Mouse (Mus musculus): ENCODE measurements around the gene Asgr2. TPM values are rescaled to one million over a fixed set of nuclear protein-coding genes. Genes with fewer than 3 reads are reported as not detected.
A peak's percentile ranks its signal among the peaks of the same experiment; 100 is the strongest.

Gene Asgr2
- polyA plus RNA-seq (2014; fragmentation: Nextera tagmentation; extraction: Ambion mirVana) = not detected in 2 replicates

- no peak for DNase-seq (ENCODE audit: low spot score)
- Histone ChIP-seq H3K9me3 (replicated peaks; ENCODE audit: control insufficient read depth, low read length) (no peaks in the 10 kb centered on the region), H3K36me3 (replicated peaks; ENCODE audit: control insufficient read depth, insufficient read depth, low read depth, low read length) (no peaks in the 10 kb centered on the region), H3K9ac (replicated peaks; ENCODE audit: low read length) (no peak within 1 kb of the TSS), H3K4me3 (ENCODE audit: low read depth, low read length) (no peak within 1 kb of the TSS), H3K27ac (replicated peaks; ENCODE audit: low read depth, low read length) (no peak within 1 kb of the TSS), H3K4me1 (ENCODE audit: control insufficient read depth, insufficient read depth, low read length) (no peaks in the 10 kb centered on the region), H3K27me3 (ENCODE audit: control insufficient read depth, insufficient read depth, low read length) (no peaks in the 10 kb centered on the region), H3K4me2 (ENCODE audit: low read depth, low read length) (no peak within 1 kb of the TSS)
- no peak for ATAC-seq (replicated peaks; ENCODE audit: insufficient number of reproducible peaks, low FRiP score, low TSS enrichment, low read depth)
- WGBS = 78% methylated on average over 12 of the region's 12 CpGs
These were observed at the start of gene Asgr2 for GRCm38 (mm10) chr11:70091986-70092783. Asgr2 (plus strand) TSS chr11:70092644.

- Histone ChIP-seq H3K9ac (replicated peaks; ENCODE audit: low read length) (no peak overlapping the region), H3K4me3 (ENCODE audit: low read depth, low read length) (no peak overlapping the region), H3K4me2 (ENCODE audit: low read depth, low read length) (no peak overlapping the region), H3K36me3 (replicated peaks; ENCODE audit: control insufficient read depth, insufficient read depth, low read depth, low read length) (peaks cover 2% of the 10 kb centered on the region), H3K27ac (replicated peaks; ENCODE audit: low read depth, low read length) (no peak overlapping the region), H3K9me3 (replicated peaks; ENCODE audit: control insufficient read depth, low read length) (no peaks in the 10 kb centered on the region), H3K27me3 (ENCODE audit: control insufficient read depth, insufficient read depth, low read length) (no peaks in the 10 kb centered on the region), H3K4me1 (ENCODE audit: control insufficient read depth, insufficient read depth, low read length) (no peaks in the 10 kb centered on the region)
- 86% methylated on average over 7 of the region's 7 CpGs for WGBS
- ATAC-seq (replicated peaks; ENCODE audit: insufficient number of reproducible peaks, low FRiP score, low TSS enrichment, low read depth) (no peak), DNase-seq (ENCODE audit: low spot score) (no peak)
These were observed 48.8 kb upstream of the Asgr2 start for GRCm38 (mm10) chr11:70043665-70044064.

GRCm38 (mm10) chr11:70045435-70045834, 47.0 kb upstream of the Asgr2 start:
- H3K9me3 ChIP-seq (replicated peaks; ENCODE audit: control insufficient read depth, low read length) = no peaks in the 10 kb centered on the region
- H3K4me1 ChIP-seq (ENCODE audit: control insufficient read depth, insufficient read depth, low read length) = no peaks in the 10 kb centered on the region
- 12% methylated on average over 9 of the region's 9 CpGs for WGBS
- no peak overlapping the region for H3K4me2 ChIP-seq (ENCODE audit: low read depth, low read length)
- no peak; the same call in 1 of the 2 replicates for ATAC-seq (replicated peaks; ENCODE audit: insufficient number of reproducible peaks, low FRiP score, low TSS enrichment, low read depth)
- no peak overlapping the region; the same call in 1 of the 2 replicates for H3K27ac ChIP-seq (replicated peaks; ENCODE audit: low read depth, low read length)
- no peaks in the 10 kb centered on the region for H3K27me3 ChIP-seq (ENCODE audit: control insufficient read depth, insufficient read depth, low read length)
- H3K36me3 ChIP-seq (replicated peaks; ENCODE audit: control insufficient read depth, insufficient read depth, low read depth, low read length) = peaks cover 2% of the 10 kb centered on the region; the same call in 1 of the 2 replicates
- 0 out of 2 replicates have a peak overlapping the region, but pooled peaks have one; percentile 8 for H3K9ac ChIP-seq (replicated peaks; ENCODE audit: low read length)
- DNase-seq (ENCODE audit: low spot score) = no peak
- H3K4me3 ChIP-seq (ENCODE audit: low read depth, low read length) = no peak overlapping the region

- ATAC-seq (replicated peaks; ENCODE audit: insufficient number of reproducible peaks, low FRiP score, low TSS enrichment, low read depth) = no peak
These were observed 43.1 kb upstream of the Asgr2 start for GRCm38 (mm10) chr11:70049366-70049765.

GRCm38 (mm10) chr11:70049816-70050215, 42.6 kb upstream of the Asgr2 start:
- WGBS = 60% methylated on average over 10 of the region's 10 CpGs
- DNase-seq (ENCODE audit: low spot score) = no peak
- ATAC-seq (replicated peaks; ENCODE audit: insufficient number of reproducible peaks, low FRiP score, low TSS enrichment, low read depth) = no peak
- Histone ChIP-seq H3K36me3 (replicated peaks; ENCODE audit: control insufficient read depth, insufficient read depth, low read depth, low read length) (no peaks in the 10 kb centered on the region), H3K4me3 (ENCODE audit: low read depth, low read length) (no peak overlapping the region), H3K4me1 (ENCODE audit: control insufficient read depth, insufficient read depth, low read length) (no peaks in the 10 kb centered on the region), H3K9ac (replicated peaks; ENCODE audit: low read length) (no peak overlapping the region), H3K4me2 (ENCODE audit: low read depth, low read length) (no peak overlapping the region), H3K27ac (replicated peaks; ENCODE audit: low read depth, low read length) (no peak overlapping the region), H3K9me3 (replicated peaks; ENCODE audit: control insufficient read depth, low read length) (no peaks in the 10 kb centered on the region), H3K27me3 (ENCODE audit: control insufficient read depth, insufficient read depth, low read length) (no peaks in the 10 kb centered on the region)

More at GRCm38 (mm10) chr11:70049366-70049765, 43.1 kb upstream of the Asgr2 start:
- no peak overlapping the region for H3K4me3 ChIP-seq (ENCODE audit: low read depth, low read length)
- DNase-seq (ENCODE audit: low spot score) = no peak
- H3K4me1 ChIP-seq (ENCODE audit: control insufficient read depth, insufficient read depth, low read length) = no peaks in the 10 kb centered on the region
- H3K27me3 ChIP-seq (ENCODE audit: control insufficient read depth, insufficient read depth, low read length) = no peaks in the 10 kb centered on the region
- no peak overlapping the region for H3K27ac ChIP-seq (replicated peaks; ENCODE audit: low read depth, low read length)
- H3K9me3 ChIP-seq (replicated peaks; ENCODE audit: control insufficient read depth, low read length) = no peaks in the 10 kb centered on the region
- WGBS = 52% methylated on average over 6 of the region's 6 CpGs
- no peak overlapping the region for H3K9ac ChIP-seq (replicated peaks; ENCODE audit: low read length)
- no peaks in the 10 kb centered on the region for H3K36me3 ChIP-seq (replicated peaks; ENCODE audit: control insufficient read depth, insufficient read depth, low read depth, low read length)
- no peak overlapping the region for H3K4me2 ChIP-seq (ENCODE audit: low read depth, low read length)

GRCm38 (mm10) chr11:70053156-70053555, 39.3 kb upstream of the Asgr2 start:
- Histone ChIP-seq H3K4me3 (ENCODE audit: low read depth, low read length) (no peak overlapping the region), H3K27ac (replicated peaks; ENCODE audit: low read depth, low read length) (no peak overlapping the region), H3K4me2 (ENCODE audit: low read depth, low read length) (no peak overlapping the region), H3K27me3 (ENCODE audit: control insufficient read depth, insufficient read depth, low read length) (no peaks in the 10 kb centered on the region), H3K9ac (replicated peaks; ENCODE audit: low read length) (no peak overlapping the region), H3K9me3 (replicated peaks; ENCODE audit: control insufficient read depth, low read length) (no peaks in the 10 kb centered on the region), H3K36me3 (replicated peaks; ENCODE audit: control insufficient read depth, insufficient read depth, low read depth, low read length) (no peaks in the 10 kb centered on the region), H3K4me1 (ENCODE audit: control insufficient read depth, insufficient read depth, low read length) (no peaks in the 10 kb centered on the region)
- DNase-seq (ENCODE audit: low spot score) = no peak
- no peak for ATAC-seq (replicated peaks; ENCODE audit: insufficient number of reproducible peaks, low FRiP score, low TSS enrichment, low read depth)
- WGBS = 76% methylated on average over 7 of the region's 7 CpGs

GRCm38 (mm10) chr11:70053898-70054570, 38.4 kb upstream of the Asgr2 start, which contains the start of gene Asgr1:
Asgr1 (plus strand) TSS chr11:70054085.
- 85% methylated on average over 10 of the region's 10 CpGs for WGBS
- no peak for DNase-seq (ENCODE audit: low spot score)
- no peak within 1 kb of the TSS for H3K4me3 ChIP-seq (ENCODE audit: low read depth, low read length)
- no peak within 1 kb of the TSS for H3K27ac ChIP-seq (replicated peaks; ENCODE audit: low read depth, low read length)
- no peaks in the 10 kb centered on the region for H3K27me3 ChIP-seq (ENCODE audit: control insufficient read depth, insufficient read depth, low read length)
- H3K4me2 ChIP-seq (ENCODE audit: low read depth, low read length) = no peak within 1 kb of the TSS
- no peaks in the 10 kb centered on the region for H3K36me3 ChIP-seq (replicated peaks; ENCODE audit: control insufficient read depth, insufficient read depth, low read depth, low read length)
- no peak for ATAC-seq (replicated peaks; ENCODE audit: insufficient number of reproducible peaks, low FRiP score, low TSS enrichment, low read depth)
- H3K9me3 ChIP-seq (replicated peaks; ENCODE audit: control insufficient read depth, low read length) = no peaks in the 10 kb centered on the region
- H3K9ac ChIP-seq (replicated peaks; ENCODE audit: low read length) = no peak within 1 kb of the TSS
- no peaks in the 10 kb centered on the region for H3K4me1 ChIP-seq (ENCODE audit: control insufficient read depth, insufficient read depth, low read length)

All from embryonic facial prominence, embryonic 11.5 days (tissue).